Mouse (Mus musculus) embryonic facial prominence, embryonic 15.5 days (tissue): ENCODE measurements around the gene Abhd8. TPM values are rescaled to one million over a fixed set of nuclear protein-coding genes. Genes with fewer than 3 reads are reported as not detected.
"Not testable (repeated sequence)": the region's sequence is repeated elsewhere in the genome, so short reads cannot be mapped to it uniquely, and the experiment has no call there.

Experiments
- ATAC-seq: fragments of 200-750 bp; cut with Nextera tagmentation; 2 replicates; pipeline ENCODE4 v1.8.0; 2017; ENCODE audit warnings: low read depth, moderate TSS enrichment; ENCODE audit not compliant: insufficient number of reproducible peaks, low FRiP score, low TSS enrichment
- H3K27ac ChIP-seq: fragments of 300-500 bp; sonication (generic); replicated peaks from 2 replicates; pipeline ENCODE4 v1.5.1; 2015; ENCODE audit warnings: mild to moderate bottlenecking, inconsistent platforms
- H3K27me3 ChIP-seq: fragments of 300-500 bp; sonication (generic); 2 replicates; pipeline ENCODE4 v1.6.1; 2015; ENCODE audit warnings: inconsistent platforms
- H3K36me3 ChIP-seq: fragments of 300-500 bp; sonication (generic); 2 replicates; pipeline ENCODE4 v1.6.1; 2015; ENCODE audit warnings: mild to moderate bottlenecking, inconsistent platforms
- H3K4me1 ChIP-seq: fragments of 300-500 bp; sonication (generic); 2 replicates; pipeline ENCODE4 v1.6.1; 2015; ENCODE audit warnings: inconsistent platforms
- H3K4me2 ChIP-seq: fragments of 300-500 bp; sonication (generic); replicated peaks from 2 replicates; pipeline ENCODE4 v1.6.1; 2015; ENCODE audit warnings: mild to moderate bottlenecking, inconsistent platforms
- H3K4me3 ChIP-seq: fragments of 300-500 bp; sonication (generic); replicated peaks from 2 replicates; pipeline ENCODE4 v1.5.1; 2015; ENCODE audit warnings: mild to moderate bottlenecking, inconsistent platforms
- H3K9ac ChIP-seq: fragments of 300-500 bp; sonication (generic); 2 replicates; pipeline ENCODE4 v1.6.1; 2015; ENCODE audit warnings: inconsistent platforms
- H3K9me3 ChIP-seq: fragments of 300-500 bp; sonication (generic); replicated peaks from 2 replicates; pipeline ENCODE4 v1.6.1; 2016; ENCODE audit warnings: inconsistent platforms
- WGBS: fragments of 180-500 bp; shearing (Covaris S2); methylation state at CpG from one replicate; pipeline ENCODE4 v1.1.7; 2015; 5-methylcytosine and 5-hydroxymethylcytosine counted together
- polyA plus RNA-seq: library from polyadenylated mRNA; unstranded; fragments of >200 nt; fragmentation: Nextera tagmentation; extraction: Ambion mirVana; gene quantifications from 2 replicates; pipeline ENCODE4 v1.2.1, GENCODE M21; 2015

Gene Abhd8
- polyA plus RNA-seq, 1 experiment from 2014 or later: 73.2 TPM

- no peak overlapping the region for H3K27ac ChIP-seq
- WGBS: 86% methylated on average over 20 of the region's 20 CpGs
- H3K4me2 ChIP-seq: no peak overlapping the region
- peaks cover 42% of the 10 kb centered on the region for H3K36me3 ChIP-seq
- no peak for ATAC-seq
- H3K9ac ChIP-seq: no peak overlapping the region
- no peaks in the 10 kb centered on the region for H3K27me3 ChIP-seq
- H3K4me3 ChIP-seq: no peak overlapping the region
- no peaks in the 10 kb centered on the region for H3K9me3 ChIP-seq
- H3K4me1 ChIP-seq: peaks cover 22% of the 10 kb centered on the region
These were observed 5.7 kb downstream of the Abhd8 start for GRCm38 (mm10) chr8:71457659-71458270.

GRCm38 (mm10) chr8:71456906-71457305, 6.5 kb downstream of the Abhd8 start:
- peak; percentile 36; the same call in 1 of the 2 replicates for ATAC-seq
- H3K27ac ChIP-seq: no peak overlapping the region
- H3K9me3 ChIP-seq: no peaks in the 10 kb centered on the region
- H3K4me3 ChIP-seq: no peak overlapping the region
- H3K9ac ChIP-seq: no peak overlapping the region
- 47% methylated on average over 22 of the region's 22 CpGs for WGBS
- no peak overlapping the region for H3K4me2 ChIP-seq
- 0 out of 2 replicates have a peak, but pooled peaks cover 15% of the 10 kb centered on the region for H3K4me1 ChIP-seq
- H3K27me3 ChIP-seq: no peaks in the 10 kb centered on the region
- peaks cover 42% of the 10 kb centered on the region for H3K36me3 ChIP-seq

- WGBS: 81% methylated on average over 8 of the region's 8 CpGs
- 0 out of 2 replicates have a peak, but pooled peaks cover 4% of the 10 kb centered on the region for H3K4me1 ChIP-seq
- no peak for ATAC-seq
These were observed 8.8 kb downstream of the Abhd8 start for GRCm38 (mm10) chr8:71454668-71455067.

GRCm38 (mm10) chr8:71452669-71453068, 10.8 kb downstream of the Abhd8 start:
- no peak overlapping the region for H3K9ac ChIP-seq
- 0 out of 2 replicates have a peak, but pooled peaks cover 4% of the 10 kb centered on the region for H3K4me1 ChIP-seq
- H3K27me3 ChIP-seq: no peaks in the 10 kb centered on the region
- H3K4me3 ChIP-seq: no peak overlapping the region
- no peak overlapping the region for H3K4me2 ChIP-seq
- WGBS: 60% methylated on average over 2 of the region's 2 CpGs
- peaks cover 7% of the 10 kb centered on the region; the same call in 1 of the 2 replicates for H3K36me3 ChIP-seq
- H3K27ac ChIP-seq: no peak overlapping the region
- ATAC-seq: peak; percentile 55; the same call in 1 of the 2 replicates
- H3K9me3 ChIP-seq: no peaks in the 10 kb centered on the region

More at GRCm38 (mm10) chr8:71454668-71455067, 8.8 kb downstream of the Abhd8 start:
- H3K27ac ChIP-seq: no peak overlapping the region
- no peaks in the 10 kb centered on the region for H3K9me3 ChIP-seq
- H3K36me3 ChIP-seq: peaks cover 26% of the 10 kb centered on the region
- no peak overlapping the region for H3K4me3 ChIP-seq
- no peak overlapping the region for H3K4me2 ChIP-seq
- no peak overlapping the region for H3K9ac ChIP-seq
- H3K27me3 ChIP-seq: no peaks in the 10 kb centered on the region

- H3K36me3 ChIP-seq: 0 out of 2 replicates have a peak, but pooled peaks cover 2% of the 10 kb centered on the region
- ATAC-seq: no peak
- H3K4me1 ChIP-seq: no peaks in the 10 kb centered on the region
- H3K27me3 ChIP-seq: no peaks in the 10 kb centered on the region
- H3K27ac ChIP-seq: no peak overlapping the region
- no peaks in the 10 kb centered on the region for H3K9me3 ChIP-seq
- no peak overlapping the region for H3K4me3 ChIP-seq
- WGBS: 35% methylated on average over 11 of the region's 11 CpGs
- H3K9ac ChIP-seq: no peak overlapping the region
- H3K4me2 ChIP-seq: no peak overlapping the region
These were observed 11.7 kb downstream of the Abhd8 start for GRCm38 (mm10) chr8:71451777-71452176.

- Histone ChIP-seq H3K4me3 (no peak overlapping the region), H3K4me1 (no peaks in the 10 kb centered on the region), H3K9ac (no peak overlapping the region), H3K9me3 (no peaks in the 10 kb centered on the region), H3K27me3 (no peaks in the 10 kb centered on the region), H3K27ac (no peak overlapping the region), H3K36me3 (0 out of 2 replicates have a peak, but pooled peaks cover 2% of the 10 kb centered on the region), H3K4me2 (no peak overlapping the region)
- 65% methylated on average over 4 of the region's 4 CpGs for WGBS
- ATAC-seq: no peak
These were observed 12.1 kb downstream of the Abhd8 start for GRCm38 (mm10) chr8:71451337-71451736.

GRCm38 (mm10) chr8:71445096-71445495, 18.4 kb downstream of the Abhd8 start:
- H3K4me1 ChIP-seq: no peaks in the 10 kb centered on the region
- H3K4me2 ChIP-seq: no peak overlapping the region
- no peaks in the 10 kb centered on the region for H3K36me3 ChIP-seq
- no peak for ATAC-seq
- WGBS: 72% methylated on average over 7 of the region's 7 CpGs
- H3K9me3 ChIP-seq: no peaks in the 10 kb centered on the region
- no peak overlapping the region for H3K27ac ChIP-seq
- no peak overlapping the region for H3K4me3 ChIP-seq
- H3K27me3 ChIP-seq: peaks cover 4% of the 10 kb centered on the region
- no peak overlapping the region for H3K9ac ChIP-seq

GRCm38 (mm10) chr8:71441404-71441803, 22.1 kb downstream of the Abhd8 start:
- WGBS: under 1% methylated on average over 7 of the region's 7 CpGs
- no peak overlapping the region for H3K4me3 ChIP-seq
- H3K4me2 ChIP-seq: no peak overlapping the region
- no peak overlapping the region for H3K9ac ChIP-seq
- peaks cover 4% of the 10 kb centered on the region for H3K27me3 ChIP-seq
- H3K9me3 ChIP-seq: no peaks in the 10 kb centered on the region
- no peak for ATAC-seq
- no peak overlapping the region for H3K27ac ChIP-seq
- H3K36me3 ChIP-seq: no peaks in the 10 kb centered on the region
- no peaks in the 10 kb centered on the region for H3K4me1 ChIP-seq

GRCm38 (mm10) chr8:71437041-71437440, 26.4 kb downstream of the Abhd8 start:
- Histone ChIP-seq H3K4me1 (no peaks in the 10 kb centered on the region), H3K4me2 (no peak overlapping the region), H3K4me3 (no peak overlapping the region), H3K9me3 (no peaks in the 10 kb centered on the region), H3K27ac (no peak overlapping the region), H3K27me3 (peaks cover 3% of the 10 kb centered on the region; the same call in 1 of the 2 replicates), H3K9ac (no peak overlapping the region), H3K36me3 (no peaks in the 10 kb centered on the region)
- ATAC-seq: no peak
- WGBS: 54% methylated on average over 3 of the region's 3 CpGs

GRCm38 (mm10) chr8:71432935-71433334, 30.5 kb downstream of the Abhd8 start:
- H3K4me1 ChIP-seq, H3K4me3 ChIP-seq, ATAC-seq, H3K36me3 ChIP-seq, H3K4me2 ChIP-seq, H3K27me3 ChIP-seq, H3K9me3 ChIP-seq, H3K27ac ChIP-seq, H3K9ac ChIP-seq: not testable (repeated sequence)
- 75% methylated on average over 1 of the region's 1 CpGs for WGBS

- ATAC-seq: no peak
- H3K4me2 ChIP-seq: no peak overlapping the region
- no peak overlapping the region for H3K4me3 ChIP-seq
- no peaks in the 10 kb centered on the region for H3K4me1 ChIP-seq
- H3K27ac ChIP-seq: no peak overlapping the region
- H3K9ac ChIP-seq: no peak overlapping the region
- no peaks in the 10 kb centered on the region for H3K9me3 ChIP-seq
- H3K36me3 ChIP-seq: no peaks in the 10 kb centered on the region
- no peaks in the 10 kb centered on the region for H3K27me3 ChIP-seq
These were observed 41.3 kb downstream of the Abhd8 start for GRCm38 (mm10) chr8:71422121-71422520.
